Mouse (Mus musculus): ENCODE measurements around the gene Il16. TPM values are rescaled to one million over a fixed set of nuclear protein-coding genes. Genes with fewer than 3 reads are reported as not detected.

Gene Il16
- polyA plus RNA-seq (2014; fragmentation: Illumina TruSeq; extraction: RNeasy Lipid Tissue Mini Kit (QIAGEN cat#74804); ENCODE audit: low read depth, low replicate concordance) = 1.7 TPM

DNA sequence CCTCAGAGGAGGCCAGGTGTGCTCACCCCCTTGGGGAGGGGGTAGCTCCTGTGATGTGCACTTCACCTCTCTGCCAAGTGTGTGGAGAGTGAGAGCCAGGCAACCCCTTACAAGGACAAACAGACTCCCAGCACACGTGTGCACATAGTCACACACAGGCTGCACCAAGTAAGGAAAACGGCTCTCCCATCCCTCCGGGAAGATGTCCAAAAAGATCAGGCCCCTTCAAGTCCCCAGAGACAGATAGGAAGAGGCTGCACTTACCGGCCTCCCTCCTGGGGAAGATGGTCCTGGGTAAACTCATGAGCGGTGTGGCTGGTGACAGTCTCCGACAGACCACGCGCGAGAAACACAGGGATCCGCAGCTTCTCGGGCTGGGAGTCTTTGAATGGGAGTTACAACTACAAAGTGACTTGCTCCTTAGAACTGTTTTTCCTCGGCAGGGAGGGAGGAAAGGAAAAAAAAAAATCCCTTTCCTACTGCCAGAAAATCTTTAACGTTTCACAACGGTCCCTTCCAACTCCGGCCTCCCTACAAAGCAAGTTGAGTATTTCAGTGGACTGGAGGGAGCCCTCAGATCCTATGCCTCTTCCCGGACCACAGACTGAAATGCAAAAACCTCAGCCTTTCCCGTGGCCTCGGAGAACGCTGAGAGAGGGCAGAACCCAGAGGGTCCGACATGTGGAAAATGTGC lies at the start of gene Il16:
Il16 (minus strand) TSS at position 314 of the 694 bp plus-strand sequence.

GRCm38 (mm10) chr7:83794705-83795104 lies 49.2 kb upstream of the Il16 start, which contains the start of gene Cfap161:
TSS of gene Cfap161 (minus strand) at chr7:83794880.

GRCm38 (mm10) chr7:83631828-83632681 lies 113.5 kb downstream of the Il16 start, which contains the start of gene Stard5:
TSS of gene Stard5 (plus strand) at chr7:83631959.

Other genes with a start within 250 kb of the Il16 start
- 0.35 TPM for gene Tmc3, start 160.8 kb downstream of the Il16 start, polyA plus RNA-seq (2014; fragmentation: Illumina TruSeq; extraction: RNeasy Lipid Tissue Mini Kit (QIAGEN cat#74804); ENCODE audit: low read depth, low replicate concordance)
- gene Stard5, start 113.8 kb downstream of the Il16 start, polyA plus RNA-seq (2014; fragmentation: Illumina TruSeq; extraction: RNeasy Lipid Tissue Mini Kit (QIAGEN cat#74804); ENCODE audit: low read depth, low replicate concordance) = 32.7 TPM
- gene Cfap161, start 49.2 kb upstream of the Il16 start, polyA plus RNA-seq (2014; fragmentation: Illumina TruSeq; extraction: RNeasy Lipid Tissue Mini Kit (QIAGEN cat#74804); ENCODE audit: low read depth, low replicate concordance) = not detected
- 6.9 TPM for gene Tlnrd1, start 138.6 kb upstream of the Il16 start, polyA plus RNA-seq (2014; fragmentation: Illumina TruSeq; extraction: RNeasy Lipid Tissue Mini Kit (QIAGEN cat#74804); ENCODE audit: low read depth, low replicate concordance)
- 40.3 TPM for gene Mesd, start 138.7 kb upstream of the Il16 start, polyA plus RNA-seq (2014; fragmentation: Illumina TruSeq; extraction: RNeasy Lipid Tissue Mini Kit (QIAGEN cat#74804); ENCODE audit: low read depth, low replicate concordance)

Measured in adrenal gland, adult 10 weeks (tissue).